Mouse (Mus musculus): ENCODE results near the gene Grin3b. TPM values are rescaled to one million over a fixed set of nuclear protein-coding genes. Genes with fewer than 3 reads are reported as not detected.

Grin3b gene
- polyA plus RNA-seq, 1 experiment from 2014 or later, result 0.32 TPM

GRCm38 (mm10) chr10:80019471-80020131, 49.1 kb downstream of the Grin3b start:
- H3K27me3 ChIP-seq (replicated peaks; ENCODE audit: insufficient read depth, low read length), result no peaks in the 10 kb centered on the region
- peak overlapping the region; percentile 39 for H3K4me2 ChIP-seq (replicated peaks; ENCODE audit: low read depth, low read length)
- peak; percentile 62 for DNase-seq (ENCODE audit: low spot score)
- WGBS, result 18% methylated on average over 20 of the region's 20 CpGs
- H3K27ac ChIP-seq (ENCODE audit: low read length), result peak overlapping the region; percentile 81
- peaks cover 16% of the 10 kb centered on the region for H3K4me1 ChIP-seq (ENCODE audit: insufficient read depth, low read depth, low read length)
- H3K9ac ChIP-seq (replicated peaks; ENCODE audit: low read depth), result peak overlapping the region; percentile 23; the same call in 1 of the 2 replicates
- H3K4me3 ChIP-seq (ENCODE audit: low read depth, low read length), result no peak overlapping the region
- no peak for TF ChIP-seq EP300 (IDR thresholded peaks at IDR 0.05)
- peak; percentile 33; the same call in 1 of the 2 replicates for TF ChIP-seq CTCF (IDR thresholded peaks at IDR 0.05)
- peak; percentile 42 for ATAC-seq
- no peaks in the 10 kb centered on the region for H3K9me3 ChIP-seq (ENCODE audit: low read length)
- H3K36me3 ChIP-seq (ENCODE audit: insufficient read depth, low read length), result no peaks in the 10 kb centered on the region

- no peak for DNase-seq (ENCODE audit: low spot score)
- no peaks in the 10 kb centered on the region for H3K9me3 ChIP-seq (ENCODE audit: low read length)
- H3K4me2 ChIP-seq (replicated peaks; ENCODE audit: low read depth, low read length), result peak overlapping the region; percentile 39; the same call in 1 of the 2 replicates
- H3K4me3 ChIP-seq (ENCODE audit: low read depth, low read length), result no peak overlapping the region
- H3K4me1 ChIP-seq (ENCODE audit: insufficient read depth, low read depth, low read length), result peaks cover 16% of the 10 kb centered on the region
- TF ChIP-seq CTCF (IDR thresholded peaks at IDR 0.05) (no peak), EP300 (IDR thresholded peaks at IDR 0.05) (no peak)
- no peaks in the 10 kb centered on the region for H3K36me3 ChIP-seq (ENCODE audit: insufficient read depth, low read length)
- peak overlapping the region; percentile 81; the same call in 1 of the 2 replicates for H3K27ac ChIP-seq (ENCODE audit: low read length)
- no peaks in the 10 kb centered on the region for H3K27me3 ChIP-seq (replicated peaks; ENCODE audit: insufficient read depth, low read length)
- WGBS, result 37% methylated on average over 11 of the region's 11 CpGs
- H3K9ac ChIP-seq (replicated peaks; ENCODE audit: low read depth), result no peak overlapping the region
- no peak for ATAC-seq
Observed at GRCm38 (mm10) chr10:80020191-80020590, 49.7 kb downstream of the Grin3b start.

GRCm38 (mm10) chr10:80020603-80021319, 50.2 kb downstream of the Grin3b start:
- no peak overlapping the region for H3K4me3 ChIP-seq (ENCODE audit: low read depth, low read length)
- ATAC-seq, result no peak
- H3K36me3 ChIP-seq (ENCODE audit: insufficient read depth, low read length), result no peaks in the 10 kb centered on the region
- no peaks in the 10 kb centered on the region for H3K27me3 ChIP-seq (replicated peaks; ENCODE audit: insufficient read depth, low read length)
- H3K4me2 ChIP-seq (replicated peaks; ENCODE audit: low read depth, low read length), result no peak overlapping the region
- H3K9ac ChIP-seq (replicated peaks; ENCODE audit: low read depth), result no peak overlapping the region
- no peak overlapping the region for H3K27ac ChIP-seq (ENCODE audit: low read length)
- H3K4me1 ChIP-seq (ENCODE audit: insufficient read depth, low read depth, low read length), result peaks cover 16% of the 10 kb centered on the region
- no peak for TF ChIP-seq EP300 (IDR thresholded peaks at IDR 0.05)
- TF ChIP-seq CTCF (IDR thresholded peaks at IDR 0.05), result peak; percentile 40
- no peaks in the 10 kb centered on the region for H3K9me3 ChIP-seq (ENCODE audit: low read length)
- WGBS, result 69% methylated on average over 18 of the region's 18 CpGs
- no peak for DNase-seq (ENCODE audit: low spot score)

GRCm38 (mm10) chr10:80021320-80021641, 50.8 kb downstream of the Grin3b start:
- no peak for ATAC-seq
- H3K9me3 ChIP-seq (ENCODE audit: low read length), result no peaks in the 10 kb centered on the region
- no peak for DNase-seq (ENCODE audit: low spot score)
- H3K36me3 ChIP-seq (ENCODE audit: insufficient read depth, low read length), result no peaks in the 10 kb centered on the region
- no peak overlapping the region for H3K4me2 ChIP-seq (replicated peaks; ENCODE audit: low read depth, low read length)
- no peak overlapping the region for H3K27ac ChIP-seq (ENCODE audit: low read length)
- no peak overlapping the region for H3K9ac ChIP-seq (replicated peaks; ENCODE audit: low read depth)
- no peaks in the 10 kb centered on the region for H3K27me3 ChIP-seq (replicated peaks; ENCODE audit: insufficient read depth, low read length)
- 65% methylated on average over 12 of the region's 13 CpGs for WGBS
- no peak overlapping the region for H3K4me3 ChIP-seq (ENCODE audit: low read depth, low read length)
- peaks cover 16% of the 10 kb centered on the region for H3K4me1 ChIP-seq (ENCODE audit: insufficient read depth, low read depth, low read length)
- TF ChIP-seq CTCF (IDR thresholded peaks at IDR 0.05) (no peak), EP300 (IDR thresholded peaks at IDR 0.05) (no peak)

- Histone ChIP-seq H3K9me3 (ENCODE audit: low read length) (no peaks in the 10 kb centered on the region), H3K4me1 (ENCODE audit: insufficient read depth, low read depth, low read length) (peaks cover 16% of the 10 kb centered on the region), H3K9ac (replicated peaks; ENCODE audit: low read depth) (no peak overlapping the region), H3K27me3 (replicated peaks; ENCODE audit: insufficient read depth, low read length) (no peaks in the 10 kb centered on the region), H3K4me3 (ENCODE audit: low read depth, low read length) (no peak overlapping the region), H3K4me2 (replicated peaks; ENCODE audit: low read depth, low read length) (no peak overlapping the region), H3K36me3 (ENCODE audit: insufficient read depth, low read length) (no peaks in the 10 kb centered on the region), H3K27ac (ENCODE audit: low read length) (no peak overlapping the region)
- no peak for TF ChIP-seq CTCF (IDR thresholded peaks at IDR 0.05)
- TF ChIP-seq EP300 (IDR thresholded peaks at IDR 0.05), result no peak
- DNase-seq (ENCODE audit: low spot score) (no peak), ATAC-seq (no peak)
- WGBS, result 82% methylated on average over 12 of the region's 12 CpGs
Observed at GRCm38 (mm10) chr10:80022164-80022563, 51.6 kb downstream of the Grin3b start.

GRCm38 (mm10) chr10:80022806-80023205, 52.3 kb downstream of the Grin3b start:
- WGBS, result 95% methylated on average over 8 of the region's 8 CpGs
- Histone ChIP-seq H3K4me2 (replicated peaks; ENCODE audit: low read depth, low read length) (no peak overlapping the region), H3K27me3 (replicated peaks; ENCODE audit: insufficient read depth, low read length) (no peaks in the 10 kb centered on the region), H3K9me3 (ENCODE audit: low read length) (no peaks in the 10 kb centered on the region), H3K36me3 (ENCODE audit: insufficient read depth, low read length) (no peaks in the 10 kb centered on the region), H3K9ac (replicated peaks; ENCODE audit: low read depth) (no peak overlapping the region), H3K4me1 (ENCODE audit: insufficient read depth, low read depth, low read length) (peaks cover 10% of the 10 kb centered on the region; the same call in 1 of the 2 replicates), H3K4me3 (ENCODE audit: low read depth, low read length) (no peak overlapping the region), H3K27ac (ENCODE audit: low read length) (no peak overlapping the region)
- TF ChIP-seq EP300 (IDR thresholded peaks at IDR 0.05) (no peak), CTCF (IDR thresholded peaks at IDR 0.05) (no peak)
- ATAC-seq (no peak), DNase-seq (ENCODE audit: low spot score) (no peak)

Data from lung, postnatal 0 days (tissue).